Mouse (Mus musculus): ENCODE data around the gene Traip. TPM values are rescaled to one million over a fixed set of nuclear protein-coding genes. Genes with fewer than 3 reads are reported as not detected.

Gene Traip
- total RNA-seq (2021): 3.7 and 5.7 TPM in 2 replicates
- long read RNA-seq, experiment 1, partial matches to known transcripts: 2 of 10 reads
- long read RNA-seq, experiment 1, other reads (novel, unspliced or antisense): 5 of 10 reads
- long read RNA-seq, experiment 2, partial matches to known transcripts: 1 of 4 reads
- long read RNA-seq, experiment 2, other reads (novel, unspliced or antisense): 1 of 4 reads

DNA sequence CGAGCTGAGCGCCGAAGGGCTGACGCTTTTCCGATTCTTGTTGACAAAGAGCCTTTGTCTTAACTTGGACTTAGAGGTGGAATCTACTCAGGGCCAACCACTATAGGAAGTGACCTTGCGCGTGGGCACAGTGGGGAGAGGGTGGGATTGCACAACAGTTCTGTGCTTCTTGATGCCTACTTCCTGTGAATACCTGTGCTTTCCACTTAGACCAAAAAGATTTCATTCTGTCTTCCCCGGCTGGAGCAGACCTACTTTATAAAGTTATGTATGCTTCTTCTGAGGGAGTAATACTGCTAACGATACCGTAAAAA, at the start of gene Traip:
Gene Traip (plus strand): TSS at position 215 of the 314 bp plus-strand sequence.
- no peak for DNase-seq

DNA sequence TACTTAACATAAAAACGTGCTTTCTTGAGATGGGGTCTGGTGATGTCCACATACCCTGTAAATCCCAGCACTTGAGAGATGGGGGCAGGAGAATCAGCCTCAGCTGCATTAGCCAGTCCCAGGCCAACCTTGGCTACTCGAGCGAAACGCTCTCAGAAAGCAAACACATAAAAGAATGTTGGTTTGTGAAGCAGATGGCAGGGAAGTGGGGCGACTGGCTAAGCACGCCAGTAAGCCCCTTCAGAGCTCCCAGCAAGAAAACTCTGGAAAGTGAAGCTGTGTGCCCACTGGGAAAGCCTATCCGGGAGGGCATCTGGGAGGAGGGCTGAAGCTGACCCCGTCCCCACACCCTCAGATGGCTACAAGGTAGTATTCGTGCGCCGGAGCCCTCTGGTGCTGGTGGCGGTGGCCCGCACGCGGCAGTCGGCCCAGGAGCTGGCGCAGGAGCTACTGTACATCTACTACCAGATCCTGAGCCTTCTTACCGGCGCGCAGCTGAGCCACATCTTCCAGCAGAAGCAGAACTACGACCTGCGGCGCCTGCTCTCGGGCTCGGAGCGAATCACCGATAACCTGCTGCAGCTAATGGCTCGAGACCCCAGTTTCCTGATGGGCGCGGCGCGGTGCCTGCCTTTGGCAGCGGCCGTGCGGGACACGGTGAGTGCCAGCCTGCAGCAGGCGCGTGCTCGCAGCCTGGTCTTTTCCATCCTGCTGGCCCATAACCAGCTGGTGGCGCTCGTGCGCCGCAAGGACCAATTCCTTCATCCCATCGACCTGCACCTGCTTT, 48.9 kb upstream of the Traip start:
- DNase-seq: peak; percentile 80

DNA sequence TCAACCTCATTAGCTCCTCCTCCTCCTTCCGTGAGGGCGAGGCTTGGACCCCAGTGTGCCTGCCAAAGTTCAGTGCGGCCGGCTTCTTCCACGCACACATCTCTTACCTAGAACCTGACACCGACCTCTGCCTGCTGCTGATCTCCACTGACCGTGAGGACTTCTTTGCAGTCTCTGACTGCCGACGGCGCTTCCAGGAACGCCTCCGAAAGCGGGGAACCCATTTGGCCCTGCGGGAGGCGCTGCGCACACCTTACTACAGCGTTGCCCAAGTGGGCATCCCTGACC, 48.4 kb upstream of the Traip start:
- no peak for DNase-seq

DNA sequence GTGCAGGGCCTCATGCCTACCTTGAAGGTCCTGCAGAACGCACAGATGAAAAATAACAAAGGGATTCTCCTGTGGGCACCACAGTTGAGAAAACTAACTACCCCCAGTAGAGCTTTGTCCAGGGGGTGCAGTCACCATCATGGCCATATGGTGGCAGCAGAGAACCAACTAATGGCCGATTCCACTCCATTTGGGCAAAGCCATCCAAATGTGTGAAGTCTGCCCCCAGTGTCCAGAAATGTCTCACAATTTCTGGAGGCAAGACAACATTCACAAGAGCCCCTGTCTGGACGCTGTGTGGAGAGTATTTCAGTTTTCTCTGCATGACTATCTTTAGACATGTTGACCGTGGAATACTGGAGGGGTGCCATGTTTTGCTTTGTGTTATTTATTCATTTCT, 45.2 kb upstream of the Traip start:
- peak; percentile 92 for DNase-seq

DNA sequence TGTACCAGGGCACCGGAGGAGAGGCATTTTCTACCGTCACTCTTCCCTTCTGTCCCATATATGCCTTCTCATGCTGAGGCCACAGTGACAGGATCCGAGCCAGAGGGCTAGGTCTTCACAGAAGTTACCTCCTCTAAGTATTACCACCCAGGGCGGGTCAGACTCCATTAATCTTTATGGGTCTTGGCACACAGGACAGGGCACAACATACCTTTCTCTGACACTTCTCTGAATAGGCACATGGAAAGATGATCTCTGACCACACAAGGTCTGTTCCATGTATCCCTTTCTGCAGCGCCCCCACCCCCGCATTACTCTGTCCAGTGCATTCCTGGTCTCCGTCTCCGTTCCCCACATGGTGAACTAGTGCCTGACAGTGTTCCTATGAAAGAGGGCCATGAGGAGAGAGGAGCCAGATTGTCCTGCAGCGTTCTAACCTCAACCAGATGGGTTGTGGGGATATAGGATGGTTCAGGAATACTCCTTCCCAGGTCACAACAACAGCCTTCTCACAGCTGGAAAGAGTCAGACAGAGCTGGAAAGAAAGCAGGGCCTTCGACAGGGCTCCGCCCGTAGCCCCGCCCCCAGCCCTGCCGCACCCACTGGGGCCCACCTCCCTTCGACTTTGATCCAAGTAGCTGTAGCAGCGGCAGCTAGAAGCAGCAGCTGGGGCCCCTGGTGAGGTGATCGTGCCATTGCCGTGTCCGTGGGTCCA, 43.5 kb upstream of the Traip start, which contains the start of gene Mst1r:
Gene Mst1r (plus strand): TSS at position 622 of the 715 bp plus-strand sequence.
- DNase-seq: peak; percentile 89

DNA sequence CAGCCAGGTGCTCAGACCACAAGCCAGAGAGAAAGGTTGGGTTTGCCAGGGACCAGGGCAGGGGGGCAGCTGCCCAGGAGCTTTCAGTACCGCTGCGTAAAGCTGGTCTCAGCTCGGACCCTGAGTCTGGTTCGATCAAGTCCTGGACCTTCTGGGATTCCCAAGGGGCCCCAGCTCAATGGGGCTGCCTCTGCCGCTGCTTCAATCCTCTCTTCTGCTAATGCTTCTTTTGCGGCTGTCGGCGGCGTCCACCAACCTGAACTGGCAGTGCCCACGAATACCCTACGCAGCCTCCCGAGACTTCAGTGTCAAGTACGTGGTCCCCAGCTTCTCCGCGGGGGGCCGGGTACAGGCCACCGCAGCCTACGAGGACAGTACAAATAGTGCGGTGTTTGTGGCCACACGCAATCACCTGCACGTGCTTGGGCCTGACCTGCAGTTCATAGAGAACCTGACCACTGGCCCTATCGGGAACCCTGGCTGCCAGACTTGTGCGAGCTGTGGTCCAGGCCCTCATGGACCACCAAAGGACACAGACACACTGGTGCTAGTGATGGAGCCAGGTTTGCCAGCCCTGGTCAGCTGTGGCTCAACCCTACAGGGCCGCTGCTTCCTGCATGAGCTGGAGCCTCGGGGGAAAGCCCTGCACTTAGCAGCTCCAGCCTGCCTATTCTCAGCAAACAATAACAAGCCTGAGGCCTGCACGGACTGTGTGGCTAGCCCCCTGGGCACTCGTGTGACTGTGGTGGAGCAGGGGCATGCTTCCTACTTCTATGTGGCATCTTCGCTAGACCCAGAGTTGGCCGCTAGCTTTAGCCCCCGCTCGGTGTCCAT, 42.8 kb upstream of the Traip start:
- DNase-seq: peak; percentile 15

DNA sequence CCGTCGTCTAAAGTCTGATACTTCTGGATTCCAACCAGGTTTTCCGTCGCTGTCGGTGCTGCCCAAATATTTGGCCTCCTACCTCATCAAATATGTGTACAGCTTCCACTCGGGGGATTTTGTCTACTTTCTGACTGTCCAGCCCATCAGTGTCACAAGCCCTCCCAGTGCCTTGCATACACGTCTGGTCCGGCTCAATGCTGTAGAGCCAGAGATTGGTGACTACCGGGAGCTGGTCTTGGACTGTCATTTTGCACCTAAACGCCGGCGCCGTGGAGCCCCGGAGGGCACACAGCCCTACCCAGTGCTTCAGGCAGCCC, 42.2 kb upstream of the Traip start:
- peak; percentile 19 for DNase-seq

DNA sequence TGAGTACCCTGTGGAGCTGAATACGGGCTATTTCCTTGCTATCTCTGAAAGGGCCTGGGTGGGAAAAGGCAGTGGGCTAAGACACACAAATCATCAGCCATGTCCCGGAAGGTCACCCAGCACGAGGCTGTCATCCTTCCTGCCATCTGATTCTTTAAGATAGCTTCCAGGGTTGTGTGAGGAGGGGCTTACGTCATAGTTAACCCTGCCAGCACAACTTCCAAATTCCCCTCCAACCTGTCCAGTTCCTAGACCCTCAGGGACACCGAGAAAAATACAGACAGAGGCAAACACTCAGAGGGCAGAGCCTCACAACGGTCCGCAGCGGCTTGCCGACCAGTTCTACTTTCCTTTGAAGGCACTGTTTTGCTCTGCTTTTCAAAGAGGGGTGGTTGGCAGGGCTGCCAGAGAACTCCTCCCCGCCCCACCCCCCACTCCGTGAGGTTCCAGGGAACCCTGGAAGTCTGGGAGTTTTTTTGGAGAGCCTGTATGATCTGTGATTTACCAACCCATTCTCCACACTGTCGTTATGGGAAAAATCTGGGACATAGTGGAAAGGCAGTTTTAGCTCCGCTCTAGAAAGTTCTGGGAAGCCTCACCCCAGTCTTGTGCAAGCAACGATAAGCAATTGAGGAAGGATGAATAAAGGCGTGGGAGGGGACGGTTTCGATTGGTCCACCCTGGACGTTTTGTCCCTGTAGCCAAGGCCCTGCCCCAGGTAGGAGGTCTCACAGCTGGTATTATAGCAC, 41.4 kb upstream of the Traip start:
- peak; percentile 48 for DNase-seq

DNA sequence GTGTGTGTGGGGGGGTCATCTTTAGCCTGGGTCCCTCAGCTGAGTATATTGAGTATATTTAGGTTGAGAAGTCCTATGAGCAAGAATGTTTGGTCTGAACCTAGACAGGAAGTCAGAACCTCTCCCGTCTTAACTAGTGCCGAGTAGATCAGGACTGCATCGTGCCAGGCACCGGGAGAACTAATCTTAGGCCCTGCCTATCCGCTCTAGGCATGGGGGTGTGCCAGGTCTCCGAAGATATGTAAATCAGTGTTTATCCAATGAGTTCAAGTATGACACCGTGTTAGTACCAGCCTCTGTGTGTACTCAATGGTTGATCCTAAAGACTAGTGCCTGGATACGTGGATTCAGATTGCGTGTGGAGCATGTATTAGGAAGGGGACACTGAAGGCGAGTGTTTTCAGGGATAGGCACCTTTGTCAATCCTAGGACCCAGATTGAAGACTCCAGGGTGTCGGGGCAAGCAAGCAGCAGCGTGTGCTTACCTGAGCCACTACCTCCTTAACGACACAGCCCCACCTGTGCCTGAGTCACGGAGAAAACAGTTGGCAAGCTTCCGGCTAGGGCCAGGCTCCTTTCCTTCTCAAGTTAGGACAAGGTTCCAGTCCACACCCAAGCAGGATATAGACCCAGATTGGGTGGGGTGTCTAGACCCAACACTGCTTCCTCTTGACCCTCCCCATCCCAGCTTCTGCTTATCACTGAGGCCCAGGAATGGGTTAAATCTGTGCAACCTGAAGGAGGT, 39.7 kb upstream of the Traip start:
- DNase-seq: no peak

DNA sequence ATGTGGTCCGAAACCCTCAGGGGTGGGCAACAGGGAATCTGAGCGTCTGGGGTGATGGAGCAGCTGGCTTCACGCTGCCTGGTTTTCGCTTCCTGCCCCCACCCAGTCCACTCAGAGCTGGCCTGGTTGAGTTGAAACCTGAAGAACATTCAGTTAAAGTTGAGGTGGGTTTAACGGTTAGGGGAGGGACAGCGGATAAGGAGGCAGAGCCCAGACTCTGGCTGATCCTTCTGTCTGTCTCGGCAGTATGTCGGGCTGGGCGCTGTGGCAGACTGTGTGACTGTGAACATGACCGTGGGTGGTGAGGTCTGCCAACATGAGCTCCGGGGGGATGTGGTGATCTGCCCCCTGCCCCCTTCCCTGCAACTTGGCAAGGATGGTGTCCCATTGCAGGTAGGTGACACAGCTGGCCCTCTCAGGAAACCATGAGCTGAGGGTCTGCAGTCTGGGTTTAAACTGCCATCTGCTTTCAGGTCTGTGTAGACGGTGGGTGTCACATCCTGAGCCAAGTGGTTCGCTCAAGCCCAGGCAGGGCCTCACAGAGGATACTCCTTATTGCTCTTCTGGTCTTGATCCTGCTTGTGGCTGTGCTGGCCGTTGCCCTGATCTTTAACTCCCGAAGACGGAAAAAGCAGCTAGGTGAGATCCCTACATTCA, 35.0 kb upstream of the Traip start:
- no peak for DNase-seq

DNA sequence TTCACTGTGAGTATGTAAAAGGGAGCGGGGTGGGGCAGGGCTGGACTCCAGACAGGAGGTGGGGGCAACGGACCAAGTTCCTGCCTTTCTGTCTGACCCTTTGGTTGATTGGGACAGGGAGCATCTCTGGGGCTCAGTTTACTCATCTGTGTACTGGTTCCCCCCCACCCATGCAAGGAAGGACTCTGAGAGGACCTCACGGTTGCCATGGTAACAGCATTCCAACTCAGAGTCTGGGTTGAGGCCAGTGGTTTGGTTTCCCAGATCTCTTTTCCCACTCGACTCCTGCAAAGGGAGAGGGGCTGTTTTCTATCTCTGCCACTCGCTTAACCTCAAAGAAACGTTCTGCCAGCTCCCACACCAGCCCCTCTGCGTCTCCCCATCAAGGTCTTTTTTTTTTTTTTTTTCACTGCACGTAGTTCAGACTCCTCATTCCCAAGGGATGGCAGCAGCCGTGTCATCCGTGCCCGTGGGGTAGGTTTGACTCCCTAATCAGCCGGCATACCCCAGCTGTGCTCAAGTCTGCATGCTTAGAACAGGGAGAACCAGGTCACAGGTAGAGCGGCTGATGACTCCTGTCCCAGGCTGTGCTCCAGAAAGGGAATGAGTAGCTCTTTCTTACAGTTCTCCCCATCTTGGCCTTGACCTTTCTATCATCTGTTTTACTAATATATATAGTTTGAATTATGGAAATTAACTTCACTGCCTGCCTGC, 31.9 kb upstream of the Traip start:
- peak; percentile 15 for DNase-seq

DNA sequence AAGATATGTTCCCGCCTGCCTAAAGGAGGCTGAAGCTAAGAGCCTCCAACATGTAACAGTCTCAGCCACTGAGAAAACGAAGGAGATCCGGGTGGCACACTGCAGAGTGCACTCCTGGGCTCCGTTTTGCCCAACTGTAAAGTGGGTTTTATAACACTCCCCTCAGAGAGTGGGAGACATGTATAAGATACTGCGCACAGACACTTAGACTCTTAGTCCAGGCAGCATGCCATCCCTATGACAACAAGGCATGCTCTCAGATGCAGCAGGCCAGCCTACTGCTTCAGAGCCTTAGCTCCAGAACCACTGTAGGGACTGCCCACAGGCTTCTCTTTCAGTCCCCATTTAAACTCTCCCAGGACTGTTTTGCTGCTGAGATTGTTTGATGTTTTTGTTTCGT, 31.1 kb upstream of the Traip start:
- no peak for DNase-seq

DNA sequence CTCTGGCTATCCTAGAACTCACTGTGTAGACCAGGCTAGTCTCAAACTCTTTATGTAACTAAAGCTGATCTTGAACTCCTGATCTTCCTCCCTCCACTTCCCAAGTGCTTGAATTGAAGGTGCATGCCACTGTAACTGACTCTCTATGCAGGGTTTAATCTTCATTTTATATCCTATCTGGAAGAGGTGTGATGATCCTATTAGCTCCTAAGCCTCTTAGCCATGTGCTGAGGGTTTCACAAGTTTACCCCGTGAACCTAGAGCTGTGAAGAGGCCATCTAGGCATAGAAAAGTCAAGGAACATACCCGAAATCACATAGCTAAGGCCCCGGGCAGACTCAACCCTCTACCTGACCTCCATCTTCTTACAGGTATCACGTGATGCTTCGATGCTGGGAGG, 30.5 kb upstream of the Traip start:
- DNase-seq: no peak

DNA sequence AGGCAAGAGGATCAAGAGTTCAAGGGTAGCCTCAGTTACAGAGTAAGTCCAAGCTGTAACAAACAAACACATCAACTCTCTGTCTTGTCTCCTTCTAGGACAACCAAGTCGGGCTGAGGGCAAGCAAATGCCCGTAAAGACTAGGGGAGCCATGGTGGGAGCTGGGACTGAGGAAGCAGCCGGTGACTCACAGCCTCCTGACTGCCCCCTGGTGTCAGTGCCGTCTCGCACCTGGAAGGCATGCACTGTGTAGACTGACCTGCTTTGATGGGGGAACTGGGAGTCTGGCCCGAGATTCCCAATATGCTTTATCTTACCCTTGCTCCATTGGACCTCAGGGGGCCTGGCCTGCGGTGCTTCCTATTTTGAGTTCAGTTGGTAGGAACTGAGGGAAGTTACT, 26.9 kb upstream of the Traip start:
- DNase-seq: peak; percentile 73

DNA sequence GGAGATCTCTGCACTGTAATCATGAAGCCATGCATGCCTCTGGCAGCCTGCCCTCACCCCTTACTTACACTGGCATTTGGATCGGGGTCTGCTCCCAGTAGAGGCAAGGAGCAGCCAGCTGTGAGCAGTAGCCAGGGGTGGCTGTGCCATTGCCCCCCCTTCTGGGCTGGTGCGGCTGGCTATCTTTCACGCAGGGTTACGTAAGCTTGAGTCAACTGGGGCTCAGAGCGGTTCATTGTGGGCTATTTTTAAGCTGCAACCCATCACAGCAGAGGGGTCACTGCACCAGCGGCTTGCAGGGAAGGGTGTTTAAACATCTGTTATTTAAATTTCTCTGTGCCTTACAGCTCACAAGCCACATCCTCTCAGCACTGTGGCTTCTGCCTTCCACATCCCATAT, 26.0 kb upstream of the Traip start:
- peak; percentile 47 for DNase-seq

DNA sequence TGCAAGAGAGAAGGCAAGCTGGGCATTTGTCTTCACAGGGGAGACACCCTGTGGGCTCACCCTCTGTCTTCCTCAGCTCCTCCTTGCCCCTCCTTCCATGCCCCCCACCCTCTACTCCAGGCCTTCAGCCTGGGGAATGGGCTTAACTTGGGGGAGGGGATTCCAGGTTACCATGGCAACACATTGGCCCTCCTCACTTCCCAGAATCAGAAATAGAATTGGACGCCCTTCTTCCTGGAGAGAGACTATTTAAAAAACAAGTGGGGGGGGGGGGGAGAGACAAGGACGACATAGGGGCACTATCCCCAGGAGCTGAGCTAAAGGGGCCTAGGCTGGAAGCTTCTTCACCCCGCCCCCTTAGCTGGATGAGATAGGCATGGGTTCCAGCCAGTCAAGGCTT, 24.7 kb upstream of the Traip start:
- no peak for DNase-seq

DNA sequence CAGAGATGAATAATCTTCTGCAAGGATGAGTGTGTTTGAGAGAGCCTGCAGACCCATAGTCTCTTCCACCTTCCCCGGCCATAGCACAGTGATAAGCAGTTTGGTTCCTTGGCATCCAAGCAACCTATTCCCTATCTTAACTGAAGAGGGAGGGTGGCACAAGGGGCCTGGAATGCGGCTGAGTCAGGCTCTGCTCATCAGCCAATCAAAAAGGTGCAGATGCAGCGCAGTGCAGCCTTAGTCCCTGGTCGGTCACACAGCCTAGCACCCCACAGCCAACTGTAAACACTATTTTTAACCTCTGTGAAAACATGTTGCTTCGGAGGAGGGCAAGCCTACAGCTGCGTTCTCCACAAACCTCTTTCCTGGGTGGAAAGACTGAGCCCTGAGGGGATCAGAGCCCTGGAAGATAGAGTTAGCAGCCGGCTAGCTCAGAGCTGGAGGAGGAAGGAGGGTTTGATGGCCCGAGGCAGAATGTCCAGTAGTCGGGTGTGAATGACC, 23.0 kb upstream of the Traip start:
- no peak for DNase-seq

DNA sequence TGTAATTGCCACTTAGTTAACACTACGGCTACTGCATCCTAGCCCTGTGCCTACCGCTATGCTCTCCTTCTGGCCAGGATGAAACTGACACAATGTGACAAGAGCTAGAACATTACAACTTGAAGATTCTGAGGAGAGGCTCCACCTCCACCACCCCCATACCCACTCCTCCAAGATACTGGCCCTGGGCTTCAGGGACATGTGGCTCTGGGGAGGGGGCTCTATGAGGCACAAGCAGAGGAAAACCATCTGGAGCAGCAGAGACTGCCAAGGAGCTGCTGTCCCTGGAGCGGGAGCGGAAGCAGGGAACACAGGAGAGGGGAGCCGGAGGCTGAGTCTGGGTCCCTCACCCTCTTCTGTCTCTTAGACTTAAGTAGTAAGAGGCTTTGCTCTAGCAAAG, 22.2 kb upstream of the Traip start:
- no peak for DNase-seq

DNA sequence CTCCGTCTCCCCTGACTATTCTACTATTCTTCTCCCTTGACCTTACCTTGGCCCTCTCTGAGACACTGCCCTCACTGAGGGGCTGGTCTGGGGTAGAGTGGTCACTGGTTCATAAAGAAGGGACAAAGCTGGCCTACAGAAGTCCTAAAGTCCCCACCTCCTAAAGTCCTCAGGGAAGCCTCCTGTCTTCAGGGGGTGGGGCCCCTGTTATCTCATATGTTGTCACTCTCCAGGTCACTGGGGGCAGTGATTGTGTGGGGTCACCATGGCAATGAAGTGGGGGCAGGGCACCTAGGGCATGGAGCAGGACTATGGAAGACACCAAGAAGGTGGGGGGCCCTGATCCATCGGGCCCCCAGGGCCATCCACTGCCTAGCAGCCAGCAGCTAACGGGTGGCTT, 21.8 kb upstream of the Traip start, which contains the start of gene Actl11:
Gene Actl11 (plus strand): TSS at position 301 of the 400 bp plus-strand sequence.
- no peak for DNase-seq

DNA sequence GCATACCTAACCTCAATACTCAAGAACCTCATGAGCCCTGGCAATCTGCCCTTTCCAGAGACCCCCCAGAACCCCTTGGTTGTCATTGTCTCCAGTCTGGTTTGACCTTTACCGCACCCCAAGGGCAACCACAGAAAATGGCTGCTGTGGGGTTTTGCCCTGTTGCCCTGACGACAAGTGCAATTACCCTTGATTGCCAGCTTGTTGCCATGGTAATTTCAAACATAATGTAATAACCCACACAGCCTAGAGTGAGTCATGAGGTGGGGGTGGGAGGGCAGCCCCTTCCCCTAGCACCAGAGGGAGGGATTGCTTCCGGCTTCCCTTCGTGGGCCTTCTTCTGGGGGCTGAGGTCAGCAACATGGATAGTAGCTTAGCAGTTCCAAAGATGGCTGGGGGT, 17.7 kb upstream of the Traip start:
- no peak for DNase-seq
